Mouse (Mus musculus) C2C12 (cell line): ENCODE measurements at regions not wholly inside any gene's neighbourhood (a gene's known extent, or its start where the extent isn't known, plus 50 kb on each side); places are given as distances from the start of the nearest gene placed in this dataset.

Source experiments
- H3K27me3 ChIP-seq: one replicate; pipeline ENCODE4 v1.6.1; 2011; ENCODE audit not compliant: control insufficient read depth, insufficient read depth, insufficient read length
- H3K36me3 ChIP-seq: one replicate; pipeline ENCODE4 v1.6.1; 2011; ENCODE audit not compliant: control insufficient read depth, insufficient read depth
- H3K4me3 ChIP-seq: one replicate; pipeline ENCODE4 v1.5.1; 2011; ENCODE audit warnings: mild to moderate bottlenecking, control low read depth; ENCODE audit not compliant: poor library complexity, insufficient read depth, severe bottlenecking
- H3K79me2 ChIP-seq: one replicate; pipeline ENCODE4 v1.6.1; 2011; ENCODE audit not compliant: control insufficient read depth, insufficient read depth
- H3K79me3 ChIP-seq: one replicate; pipeline ENCODE4 v1.6.1; 2011; ENCODE audit warnings: low read depth, control low read depth
- H3ac ChIP-seq: one replicate; pipeline ENCODE3; 2011; ENCODE audit warnings: low read depth; ENCODE audit not compliant: control insufficient read depth, insufficient read length
- CEBPB ChIP-seq: IDR thresholded peaks from one replicate; pipeline ENCODE4 v1.6.1; 2011; ENCODE audit warnings: low read depth, mild to moderate bottlenecking, control low read depth, moderate library complexity
- CTCF ChIP-seq: IDR thresholded peaks from one replicate; pipeline ENCODE4 v1.5.1; 2011; ENCODE audit not compliant: control insufficient read depth, insufficient read depth, insufficient read length
- FOSL1 ChIP-seq: IDR thresholded peaks from one replicate; pipeline ENCODE4 v1.8.0; 2011; ENCODE audit warnings: mild to moderate bottlenecking, low read length; ENCODE audit not compliant: poor library complexity, insufficient read depth, severe bottlenecking
- MAX ChIP-seq: IDR thresholded peaks from one replicate; pipeline ENCODE4 v1.6.1; 2011; ENCODE audit warnings: mild to moderate bottlenecking, control low read depth
- MYOD1 ChIP-seq: IDR thresholded peaks from one replicate; pipeline ENCODE4 v1.6.1; 2011; ENCODE audit warnings: low read depth; ENCODE audit not compliant: control insufficient read depth, insufficient read length
- MYOG ChIP-seq: IDR thresholded peaks from one replicate; pipeline ENCODE4 v1.6.1; 2011; ENCODE audit not compliant: control insufficient read depth, insufficient read length; ENCODE audit errors: extremely low read depth
- USF1 ChIP-seq: IDR thresholded peaks from one replicate; pipeline ENCODE4 v1.6.1; 2011; ENCODE audit warnings: low read depth, mild to moderate bottlenecking, control low read depth, moderate library complexity

DNA sequence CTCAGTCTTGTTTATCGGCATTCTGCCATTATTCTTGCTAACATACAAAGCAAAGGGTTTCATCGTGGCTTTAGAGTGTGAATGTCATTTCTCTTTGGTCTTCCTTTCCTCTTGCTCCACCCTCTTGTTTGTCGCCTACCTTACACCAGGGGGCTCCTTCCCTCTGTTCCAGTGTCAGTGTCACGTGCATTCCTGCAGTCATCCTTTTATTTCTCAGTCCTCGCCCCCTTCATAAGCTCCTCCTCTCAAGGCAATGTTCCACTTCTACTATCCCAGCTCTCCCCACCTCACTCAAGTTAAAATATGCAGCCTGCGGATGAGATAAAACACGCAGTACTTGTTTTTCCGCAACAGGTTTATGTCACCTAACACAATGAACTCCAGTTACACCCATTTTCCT, 489.8 kb upstream of the Arpp21 start:
- Histone ChIP-seq H3ac (no peak overlapping the region), H3K4me3 (no peak overlapping the region), H3K27me3 (no peaks in the 10 kb centered on the region), H3K79me3 (no peaks in the 10 kb centered on the region), H3K79me2 (no peaks in the 10 kb centered on the region), H3K36me3 (no peaks in the 10 kb centered on the region)
- TF ChIP-seq MAX, result no peak

DNA sequence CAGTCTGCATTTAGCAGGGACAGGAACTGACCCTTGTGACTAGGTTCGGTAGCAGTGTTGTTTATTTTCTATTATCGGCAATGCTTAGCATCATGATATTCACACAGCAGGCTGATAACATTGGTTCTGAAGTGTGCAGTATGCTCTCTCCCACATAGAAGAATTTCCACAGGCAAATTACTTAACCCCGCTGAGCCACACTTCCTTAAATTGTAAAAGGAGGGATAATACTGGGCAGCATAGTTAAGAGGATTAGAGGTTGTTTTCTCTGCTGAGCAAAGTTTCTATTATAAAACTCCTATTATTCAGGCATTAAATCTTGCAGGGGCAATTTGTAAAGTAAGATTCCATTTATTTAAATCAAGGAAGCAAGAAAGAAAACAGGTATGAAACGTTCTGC, 489.4 kb upstream of the Arpp21 start:
- H3ac ChIP-seq, result no peak overlapping the region
- H3K79me3 ChIP-seq, result no peaks in the 10 kb centered on the region
- TF ChIP-seq MYOG, result no peak
- TF ChIP-seq CEBPB, result no peak
- no peak for TF ChIP-seq USF1
- TF ChIP-seq FOSL1, result no peak
- no peak for TF ChIP-seq MYOD1
- no peak for TF ChIP-seq CTCF
- no peak for TF ChIP-seq MAX
- no peak overlapping the region for H3K4me3 ChIP-seq
- H3K79me2 ChIP-seq, result no peaks in the 10 kb centered on the region
- H3K27me3 ChIP-seq, result no peaks in the 10 kb centered on the region
- no peaks in the 10 kb centered on the region for H3K36me3 ChIP-seq

DNA sequence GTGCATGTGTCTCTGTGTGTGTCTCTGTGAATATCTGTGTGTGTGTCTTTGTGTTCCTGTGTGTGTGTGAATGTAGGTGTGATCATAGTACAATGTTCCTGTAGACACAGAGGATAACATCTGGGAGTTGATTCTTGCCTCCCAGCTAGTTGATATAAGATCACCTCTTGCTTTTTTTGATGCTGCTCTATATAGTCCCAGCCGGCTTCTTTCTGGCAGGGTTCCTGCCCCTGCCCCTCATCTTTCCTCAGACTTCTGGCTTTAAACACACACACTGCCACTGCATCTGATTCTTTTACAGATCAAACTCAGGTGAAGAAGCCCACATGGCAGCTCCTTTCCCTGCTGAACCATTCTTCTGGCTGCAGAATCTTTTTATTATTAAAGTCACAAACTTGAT, 487.6 kb upstream of the Arpp21 start:
- Histone ChIP-seq H3K79me2 (no peaks in the 10 kb centered on the region), H3K36me3 (no peaks in the 10 kb centered on the region), H3K4me3 (no peak overlapping the region), H3ac (no peak overlapping the region), H3K27me3 (no peaks in the 10 kb centered on the region), H3K79me3 (no peaks in the 10 kb centered on the region)
- no peak for TF ChIP-seq MYOD1
- no peak for TF ChIP-seq USF1
- no peak for TF ChIP-seq CEBPB
- TF ChIP-seq FOSL1, result no peak
- TF ChIP-seq CTCF, result no peak
- TF ChIP-seq MAX, result no peak
- no peak for TF ChIP-seq MYOG

DNA sequence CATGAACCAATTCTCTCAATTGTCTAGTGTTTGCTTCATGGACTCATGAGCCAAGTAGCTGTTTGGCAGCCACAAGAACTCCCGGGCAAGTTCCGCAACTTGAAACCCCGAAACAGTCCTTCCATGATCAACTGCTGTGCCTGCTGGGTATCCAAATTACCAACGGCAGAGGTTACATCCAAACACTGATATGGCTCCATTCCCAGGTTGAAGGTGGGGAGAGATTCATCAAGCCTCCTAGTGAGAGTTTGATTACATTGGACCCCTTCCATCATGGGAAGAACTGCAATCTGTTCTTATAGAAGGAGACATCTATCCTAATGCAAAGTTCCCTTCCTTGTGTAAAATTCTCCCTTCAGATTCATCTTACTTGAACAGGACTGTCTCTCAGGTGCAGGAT, 486.8 kb upstream of the Arpp21 start:
- no peaks in the 10 kb centered on the region for H3K79me2 ChIP-seq
- no peaks in the 10 kb centered on the region for H3K36me3 ChIP-seq
- no peak overlapping the region for H3K4me3 ChIP-seq
- H3ac ChIP-seq, result no peak overlapping the region
- no peaks in the 10 kb centered on the region for H3K79me3 ChIP-seq
- no peak for TF ChIP-seq CEBPB
- no peak for TF ChIP-seq FOSL1
- TF ChIP-seq CTCF, result no peak
- TF ChIP-seq MYOG, result no peak
- TF ChIP-seq MAX, result no peak
- TF ChIP-seq USF1, result no peak
- TF ChIP-seq MYOD1, result no peak
- H3K27me3 ChIP-seq, result no peaks in the 10 kb centered on the region

DNA sequence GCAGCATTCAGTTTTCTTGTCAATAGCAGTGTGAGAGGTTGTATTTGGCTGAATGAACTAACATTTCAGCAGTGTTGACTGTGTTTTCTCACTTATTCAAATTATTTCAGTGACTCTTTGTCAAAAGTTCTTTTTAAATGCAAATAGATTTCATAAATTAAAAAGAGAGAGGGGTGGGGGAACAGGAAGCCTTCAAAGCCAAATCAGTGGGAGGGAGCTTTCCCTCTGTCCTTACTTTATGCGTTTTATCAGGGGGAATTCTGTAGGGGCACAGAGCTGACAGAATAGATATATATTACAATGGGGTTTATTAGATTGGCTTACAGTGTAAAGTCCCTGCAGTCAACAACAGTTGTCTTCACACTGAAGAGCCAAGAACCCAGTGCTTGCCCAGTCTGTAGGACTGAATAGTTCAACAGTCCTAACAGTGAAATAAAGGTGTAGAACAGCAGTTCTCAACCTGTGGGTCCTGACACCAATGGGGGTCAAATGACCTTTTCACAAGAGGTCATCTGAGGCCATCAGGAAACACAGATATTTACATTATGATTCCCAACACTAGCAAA, 479.5 kb upstream of the Arpp21 start:
- Histone ChIP-seq H3K4me3 (no peak overlapping the region), H3ac (no peak overlapping the region), H3K79me2 (no peaks in the 10 kb centered on the region), H3K79me3 (no peaks in the 10 kb centered on the region), H3K36me3 (no peaks in the 10 kb centered on the region), H3K27me3 (no peaks in the 10 kb centered on the region)
- TF ChIP-seq MYOG (no peak), USF1 (no peak), CTCF (no peak), CEBPB (no peak), FOSL1 (no peak), MYOD1 (no peak), MAX (no peak)

DNA sequence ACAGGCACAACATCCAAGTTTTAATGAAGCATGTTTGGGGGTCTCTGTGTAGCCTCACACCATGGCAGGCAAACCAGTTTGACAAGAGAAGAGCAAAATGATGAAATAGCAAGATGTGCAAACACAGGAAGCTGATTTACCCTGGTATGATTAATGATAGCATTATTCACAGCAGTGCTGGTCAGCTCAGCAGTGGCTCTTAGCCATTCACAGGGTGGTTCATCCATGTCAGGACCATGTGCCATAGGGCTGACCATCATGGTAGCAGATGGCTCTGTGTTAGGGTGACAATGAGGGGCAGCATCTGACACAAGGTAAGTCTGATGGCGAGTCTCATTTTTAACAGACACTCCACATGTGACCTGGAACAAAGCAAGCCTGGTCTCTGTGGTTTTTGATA, 443.1 kb upstream of the Arpp21 start:
- no peak overlapping the region for H3ac ChIP-seq
- no peaks in the 10 kb centered on the region for H3K79me3 ChIP-seq
- H3K4me3 ChIP-seq, result no peak overlapping the region
- no peaks in the 10 kb centered on the region for H3K27me3 ChIP-seq
- no peak for TF ChIP-seq MAX
- TF ChIP-seq FOSL1, result no peak
- no peak for TF ChIP-seq USF1
- TF ChIP-seq CTCF, result no peak
- TF ChIP-seq MYOG, result no peak
- no peak for TF ChIP-seq MYOD1
- no peak for TF ChIP-seq CEBPB
- no peaks in the 10 kb centered on the region for H3K79me2 ChIP-seq
- no peaks in the 10 kb centered on the region for H3K36me3 ChIP-seq
